Mouse (Mus musculus): ENCODE data around the gene Svopl.

- no peak for TF ChIP-seq TAL1 (IDR thresholded peaks at IDR 0.05; ENCODE audit: low read length)
- no peak for TF ChIP-seq GATA1 (IDR thresholded peaks at IDR 0.05; ENCODE audit: low read length)
Measured at GRCm38 (mm10) chr6:38007459-38007858, 39.3 kb downstream of the Svopl start.
